Comparison of ENCODE assay signal across 8 mouse cellular contexts in the genomic region with DNA sequence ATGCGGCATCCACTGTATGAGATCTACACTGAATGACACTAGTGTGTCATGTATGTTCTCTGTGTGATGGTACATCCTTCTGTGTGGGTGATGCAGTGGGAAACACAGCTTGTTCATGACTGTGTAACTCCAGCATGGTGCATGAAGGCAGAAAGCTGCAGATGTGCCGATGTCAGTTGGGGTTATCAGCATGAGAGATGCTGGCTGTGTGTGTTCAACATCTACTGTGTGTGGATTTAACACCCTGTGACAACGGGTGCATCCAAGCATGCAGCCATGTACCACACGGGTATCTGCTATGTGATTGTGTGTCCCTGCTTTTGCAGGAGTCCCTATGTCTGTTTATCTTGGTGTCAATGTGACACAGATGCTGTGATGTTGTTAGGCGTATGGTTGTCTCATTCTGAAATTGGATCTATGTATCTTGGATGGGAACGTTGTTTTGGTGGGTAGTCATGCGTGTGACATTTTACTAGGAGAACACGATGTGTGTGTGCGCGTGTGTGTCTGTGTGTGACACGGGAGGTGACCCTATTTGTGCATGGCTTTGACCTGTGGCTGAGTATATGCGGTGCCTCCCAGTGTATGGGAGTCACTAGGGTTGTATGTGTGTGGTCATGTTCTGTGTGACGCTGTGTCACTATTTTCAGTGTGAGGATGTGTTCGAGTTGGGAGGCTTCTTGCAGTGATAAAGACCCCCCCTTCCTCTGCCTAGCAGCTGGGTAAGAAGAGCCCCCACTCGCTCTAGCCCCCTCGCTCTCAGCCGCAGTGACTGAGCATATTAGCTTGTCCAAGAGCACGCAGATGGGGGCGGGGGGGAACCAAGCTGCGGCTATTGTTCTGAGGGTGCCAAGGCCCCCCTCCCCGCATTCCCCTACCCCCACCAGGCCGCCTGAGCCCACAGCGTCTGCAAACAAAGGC. TPM values are rescaled to one million over a fixed set of nuclear protein-coding genes. Genes with fewer than 3 reads are reported as not detected.
A peak's percentile ranks its signal among the peaks of the same experiment; 100 is the strongest.
DNase-seq lines count a peak whose midpoint lies in the region; ATAC-seq and TF ChIP-seq lines count a peak whose summit lies in the region.

No protein-coding gene starts in this region.

- H3K9me3 ChIP-seq in heart, embryonic 13.5 days, result no peaks in the 10 kb centered on the region
- no peaks in the 10 kb centered on the region for H3K9me3 ChIP-seq in hindbrain, embryonic 11.5 days (ENCODE audit: control insufficient read depth, low read length)
- H3K9me3 ChIP-seq in midbrain, embryonic 11.5 days (ENCODE audit: control insufficient read depth, low read length), result no peaks in the 10 kb centered on the region

- H3K4me3 ChIP-seq in heart, embryonic 13.5 days, result peak overlapping the region; percentile 52
- peak overlapping the region; percentile 63 for H3K4me3 ChIP-seq in hindbrain, embryonic 11.5 days (ENCODE audit: low read depth, low read length)
- peak overlapping the region; percentile 65 for H3K4me3 ChIP-seq in midbrain, embryonic 11.5 days (ENCODE audit: low read depth, low read length)

- no peak for ATAC-seq in heart, embryonic 13.5 days (ENCODE audit: extremely low read depth, insufficient number of reproducible peaks, low FRiP score, low TSS enrichment)
- ATAC-seq in hindbrain, embryonic 11.5 days (ENCODE audit: low FRiP score), result peak; percentile 46; the same call in 1 of the 2 replicates
- peak; percentile 59 for ATAC-seq in midbrain, embryonic 11.5 days (ENCODE audit: low FRiP score)
- no peak for ATAC-seq in frontal cortex, adult (ENCODE audit: low TSS enrichment)

- DNase-seq in heart, postnatal 10 days, result no peak
- peak; percentile 64 for DNase-seq in brain, embryonic 14.5 days (ENCODE audit: low read depth)
- DNase-seq in hindbrain, embryonic 11.5 days (ENCODE audit: low spot score), result peak; percentile 28
- peak; percentile 88 for DNase-seq in midbrain, embryonic 11.5 days (ENCODE audit: low spot score, missing footprints)
- no peak for DNase-seq in thymus, postnatal 10 days (ENCODE audit: low spot score in 2 of 2)
- DNase-seq in kidney, postnatal 36 days, result no peak

- TF ChIP-seq CTCF in brain, embryonic 14.5 days (IDR thresholded peaks at IDR 0.05; ENCODE audit: borderline replicate concordance, extremely low read depth, insufficient read depth, insufficient read length), result no peak

- H3K9ac ChIP-seq in heart, embryonic 13.5 days, result peak overlapping the region; percentile 65; the same call in 1 of the 2 replicates
- H3K9ac ChIP-seq in hindbrain, embryonic 11.5 days (ENCODE audit: low read depth, low read length), result peak overlapping the region; percentile 79
- H3K9ac ChIP-seq in midbrain, embryonic 11.5 days (ENCODE audit: low read length), result peak overlapping the region; percentile 76

- peaks cover 95% of the 10 kb centered on the region for H3K27me3 ChIP-seq in heart, embryonic 13.5 days (replicated peaks)
- peaks cover 36% of the 10 kb centered on the region for H3K27me3 ChIP-seq in hindbrain, embryonic 11.5 days (ENCODE audit: control insufficient read depth, insufficient read depth, low read length)
- H3K27me3 ChIP-seq in midbrain, embryonic 11.5 days (ENCODE audit: control insufficient read depth, insufficient read depth, low read length), result peaks cover 30% of the 10 kb centered on the region

- 25% methylated on average over 23 of the region's 23 CpGs for WGBS in heart, embryonic 13.5 days
- WGBS in hindbrain, embryonic 11.5 days, result 21% methylated on average over 21 of the region's 23 CpGs
- 21% methylated on average over 20 of the region's 23 CpGs for WGBS in midbrain, embryonic 11.5 days

- TF ChIP-seq POLR2A in brain, embryonic 14.5 days (IDR thresholded peaks at IDR 0.05; ENCODE audit: borderline replicate concordance, extremely low read depth, insufficient read depth, insufficient read length, poor library complexity, severe bottlenecking), result no peak

- intact Hi-C loops in heart, postnatal 10 days (cut with DNase I), result no loop called here

- H3K36me3 ChIP-seq in heart, embryonic 13.5 days, result no peaks in the 10 kb centered on the region
- H3K36me3 ChIP-seq in hindbrain, embryonic 11.5 days (ENCODE audit: control insufficient read depth, insufficient read depth, low read length), result no peaks in the 10 kb centered on the region
- no peaks in the 10 kb centered on the region for H3K36me3 ChIP-seq in midbrain, embryonic 11.5 days (ENCODE audit: control insufficient read depth, insufficient read depth, low read length)

- H3K4me1 ChIP-seq in heart, embryonic 13.5 days, result peaks cover 17% of the 10 kb centered on the region
- H3K4me1 ChIP-seq in hindbrain, embryonic 11.5 days (replicated peaks; ENCODE audit: control insufficient read depth, insufficient read depth, low read length), result peaks cover 14% of the 10 kb centered on the region
- H3K4me1 ChIP-seq in midbrain, embryonic 11.5 days (ENCODE audit: control insufficient read depth, insufficient read depth, low read length), result peaks cover 29% of the 10 kb centered on the region

- no peak overlapping the region for H3K27ac ChIP-seq in heart, embryonic 13.5 days (replicated peaks)
- H3K27ac ChIP-seq in hindbrain, embryonic 11.5 days (ENCODE audit: low read depth, low read length), result peak overlapping the region; percentile 87
- H3K27ac ChIP-seq in midbrain, embryonic 11.5 days (ENCODE audit: low read depth, low read length), result peak overlapping the region; percentile 59; the same call in 1 of the 2 replicates

- H3K4me2 ChIP-seq in heart, embryonic 13.5 days, result peak overlapping the region; percentile 73
- H3K4me2 ChIP-seq in hindbrain, embryonic 11.5 days (replicated peaks; ENCODE audit: low read depth, low read length), result peak overlapping the region; percentile 90
- peak overlapping the region; percentile 95 for H3K4me2 ChIP-seq in midbrain, embryonic 11.5 days

RNA-seq across cellular contexts. Expression of gene Mast1, which starts 0.9 kb away (rescaled TPM):
- polyA plus RNA-seq in heart, embryonic 13.5 days (2015; fragmentation: Nextera tagmentation; extraction: Ambion mirVana), result 0.11 and 0.19 TPM in 2 replicates
- under 1 TPM in 1 of 2 experiments, not detected in 1; 0.07 TPM for total RNA-seq in heart, postnatal 10 days (2021)
- polyA plus RNA-seq in brain, embryonic 14.5 days (2012; rRNA removed), result 133 and 166 TPM in 2 replicates
- polyA plus RNA-seq in hindbrain, embryonic 11.5 days (2014; fragmentation: Nextera tagmentation; extraction: Ambion mirVana), result 10.2 and 11.4 TPM in 2 replicates
- 8.8 and 10.2 TPM in 2 replicates for polyA plus RNA-seq in midbrain, embryonic 11.5 days (2014; fragmentation: Nextera tagmentation; extraction: Ambion mirVana)

RNA-seq across cellular contexts. Expression of gene Rtbdn, which starts 10.5 kb away (rescaled TPM):
- 0.17 and 0.32 TPM in 2 replicates for polyA plus RNA-seq in heart, embryonic 13.5 days (2015; fragmentation: Nextera tagmentation; extraction: Ambion mirVana)
- not detected for total RNA-seq in heart, postnatal 10 days (2021)
- polyA plus RNA-seq in brain, embryonic 14.5 days (2012; rRNA removed), result 7.2 and 7.6 TPM in 2 replicates
- 0.14 TPM in 1 of 2 replicates, not detected in the other for polyA plus RNA-seq in hindbrain, embryonic 11.5 days (2014; fragmentation: Nextera tagmentation; extraction: Ambion mirVana)
- polyA plus RNA-seq in midbrain, embryonic 11.5 days (2014; fragmentation: Nextera tagmentation; extraction: Ambion mirVana), result 0.15 TPM in 1 of 2 replicates, not detected in the other

RNA-seq across cellular contexts. Expression of gene Dnase2a, which starts 27.9 kb away (rescaled TPM):
- 5.3 and 5.9 TPM in 2 replicates for polyA plus RNA-seq in heart, embryonic 13.5 days (2015; fragmentation: Nextera tagmentation; extraction: Ambion mirVana)
- total RNA-seq in heart, postnatal 10 days (2021), result 1 to 10 TPM; 6.4 to 7.3 TPM
- 5.1 and 6.8 TPM in 2 replicates for polyA plus RNA-seq in brain, embryonic 14.5 days (2012; rRNA removed)
- 5.8 and 6.4 TPM in 2 replicates for polyA plus RNA-seq in hindbrain, embryonic 11.5 days (2014; fragmentation: Nextera tagmentation; extraction: Ambion mirVana)
- polyA plus RNA-seq in midbrain, embryonic 11.5 days (2014; fragmentation: Nextera tagmentation; extraction: Ambion mirVana), result 4.3 and 4.6 TPM in 2 replicates

RNA-seq across cellular contexts. Expression of gene Gm49661, which starts 32.9 kb away (rescaled TPM):
- not detected in 2 replicates for polyA plus RNA-seq in heart, embryonic 13.5 days (2015; fragmentation: Nextera tagmentation; extraction: Ambion mirVana)
- total RNA-seq in heart, postnatal 10 days (2021), result 1 to 10 TPM in 1 of 2 experiments, not detected in 1; 1.6 TPM
- polyA plus RNA-seq in brain, embryonic 14.5 days (2012; rRNA removed), result not detected in 2 replicates
- not detected in 2 replicates for polyA plus RNA-seq in hindbrain, embryonic 11.5 days (2014; fragmentation: Nextera tagmentation; extraction: Ambion mirVana)
- polyA plus RNA-seq in midbrain, embryonic 11.5 days (2014; fragmentation: Nextera tagmentation; extraction: Ambion mirVana), result not detected in 2 replicates

RNA-seq across cellular contexts. Expression of gene Prdx2, which starts 33.1 kb away (rescaled TPM):
- 733 and 747 TPM in 2 replicates for polyA plus RNA-seq in heart, embryonic 13.5 days (2015; fragmentation: Nextera tagmentation; extraction: Ambion mirVana)
- 100 to 1,000 TPM; 689 to 769 TPM for total RNA-seq in heart, postnatal 10 days (2021)
- polyA plus RNA-seq in brain, embryonic 14.5 days (2012; rRNA removed), result 756 and 915 TPM in 2 replicates
- polyA plus RNA-seq in hindbrain, embryonic 11.5 days (2014; fragmentation: Nextera tagmentation; extraction: Ambion mirVana), result 1,367 and 1,409 TPM in 2 replicates
- polyA plus RNA-seq in midbrain, embryonic 11.5 days (2014; fragmentation: Nextera tagmentation; extraction: Ambion mirVana), result 1,298 and 1,349 TPM in 2 replicates

Comparison
In these comparisons a context has a peak if more than half of its experiments do, and no peak if none do; other contexts are left out.
1. ATAC-seq: peak in hindbrain, embryonic 11.5 days (single experiment) and midbrain, embryonic 11.5 days (single experiment); none in heart, embryonic 13.5 days (single experiment) and frontal cortex, adult (single experiment).
2. DNase-seq: peak in brain, embryonic 14.5 days (single experiment), hindbrain, embryonic 11.5 days (single experiment) and midbrain, embryonic 11.5 days (single experiment); none in heart, postnatal 10 days (0 of 2), thymus, postnatal 10 days (0 of 2) and kidney, postnatal 36 days (0 of 2).
3. RNA of gene Mast1, which starts 0.9 kb away (polyA plus RNA-seq): 133 to 166 TPM in brain, embryonic 14.5 days; 10.2 to 11.4 TPM in hindbrain, embryonic 11.5 days, 8.8 to 10.2 TPM in midbrain, embryonic 11.5 days and 0.11 to 0.19 TPM in heart, embryonic 13.5 days; every median in the first group is over 10 times any median in the second.
4. Peak in every context shown above with its lines, with median percentiles within 50 percentile points of each other: H3K4me2 ChIP-seq, H3K4me3 ChIP-seq and H3K9ac ChIP-seq.